Mouse (Mus musculus) ovary, postnatal 36 days (tissue): ENCODE measurements around the gene Nap1l4.

Experiments
- DNase-seq: peaks from one replicate; pipeline ENCODE4 v3.0.0; 2022; ENCODE audit warnings: low spot score, mixed read lengths

The Nap1l4 gene

GRCm38 (mm10) chr7:143476702-143477335 is 72.1 kb downstream of the Nap1l4 start:
- DNase-seq: no peak

DNA sequence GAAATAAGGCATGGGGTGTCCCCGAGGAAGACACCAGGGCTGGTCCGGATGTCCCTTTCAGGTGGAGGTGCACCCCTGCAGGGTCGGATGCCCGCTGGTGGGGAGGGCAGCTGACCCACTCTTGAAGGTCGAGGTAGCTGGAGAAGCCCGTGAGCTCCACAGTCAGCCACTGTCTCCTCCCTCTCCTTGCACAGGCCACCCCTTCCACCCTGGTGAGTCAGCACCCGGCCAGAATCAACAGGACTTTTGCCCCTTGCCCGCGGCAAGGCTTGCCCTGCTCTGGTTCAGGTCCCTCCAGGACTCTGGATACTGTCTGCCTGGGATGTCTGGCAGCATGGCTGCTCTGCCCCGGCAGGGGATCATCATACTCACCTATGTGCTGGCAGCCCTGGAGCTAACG is 73.0 kb downstream of the Nap1l4 start:
- no peak for DNase-seq

- no peak for DNase-seq
These were observed 74.1 kb downstream of the Nap1l4 start for GRCm38 (mm10) chr7:143474811-143475210.

DNA sequence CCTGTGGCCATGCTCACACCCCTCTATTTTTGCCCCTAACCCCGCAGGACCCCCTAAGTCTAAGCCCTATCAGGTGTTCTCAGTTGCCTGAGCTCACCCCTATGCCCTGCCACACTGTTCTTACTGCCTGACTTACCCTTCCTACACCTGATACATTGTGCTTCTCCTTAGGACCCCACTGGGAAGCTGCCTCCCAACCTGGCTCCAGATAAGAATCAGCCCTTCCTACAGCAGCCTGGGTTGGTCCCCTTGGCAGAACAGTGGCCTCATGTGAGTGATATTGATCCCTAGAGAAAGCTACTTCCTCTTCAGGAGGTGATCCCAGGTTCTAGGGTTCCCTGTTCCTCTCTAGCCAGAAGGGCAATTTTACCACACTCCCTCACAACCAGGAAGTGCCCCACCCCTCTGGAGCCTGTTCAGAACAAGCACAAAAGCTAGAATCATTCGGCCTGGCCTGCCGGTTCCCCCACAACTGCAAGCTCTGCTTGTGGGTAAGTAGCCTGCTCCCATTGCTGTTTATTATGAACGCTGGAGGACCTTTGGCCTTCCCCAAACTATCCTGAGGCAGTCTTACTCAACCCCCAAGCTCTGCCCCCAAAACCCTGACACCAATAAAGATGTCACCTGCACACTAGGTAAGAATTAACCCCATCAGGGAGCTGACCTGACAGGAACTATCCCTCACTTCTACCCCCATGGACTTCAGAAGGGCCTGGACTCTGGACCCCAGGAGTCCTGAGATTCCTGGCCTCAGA is 75.4 kb downstream of the Nap1l4 start, which contains the start of gene Slc22a18:
Slc22a18 (plus strand) TSS at position 390 of the 755 bp plus-strand sequence.
- DNase-seq: no peak

GRCm38 (mm10) chr7:143469946-143470345 is 79.0 kb downstream of the Nap1l4 start:
- DNase-seq: peak; percentile 76

- DNase-seq: no peak
These were observed 81.2 kb downstream of the Nap1l4 start for GRCm38 (mm10) chr7:143467714-143468113.

- DNase-seq: peak; percentile 74
These were observed 82.7 kb downstream of the Nap1l4 start for GRCm38 (mm10) chr7:143466099-143466677.

DNA sequence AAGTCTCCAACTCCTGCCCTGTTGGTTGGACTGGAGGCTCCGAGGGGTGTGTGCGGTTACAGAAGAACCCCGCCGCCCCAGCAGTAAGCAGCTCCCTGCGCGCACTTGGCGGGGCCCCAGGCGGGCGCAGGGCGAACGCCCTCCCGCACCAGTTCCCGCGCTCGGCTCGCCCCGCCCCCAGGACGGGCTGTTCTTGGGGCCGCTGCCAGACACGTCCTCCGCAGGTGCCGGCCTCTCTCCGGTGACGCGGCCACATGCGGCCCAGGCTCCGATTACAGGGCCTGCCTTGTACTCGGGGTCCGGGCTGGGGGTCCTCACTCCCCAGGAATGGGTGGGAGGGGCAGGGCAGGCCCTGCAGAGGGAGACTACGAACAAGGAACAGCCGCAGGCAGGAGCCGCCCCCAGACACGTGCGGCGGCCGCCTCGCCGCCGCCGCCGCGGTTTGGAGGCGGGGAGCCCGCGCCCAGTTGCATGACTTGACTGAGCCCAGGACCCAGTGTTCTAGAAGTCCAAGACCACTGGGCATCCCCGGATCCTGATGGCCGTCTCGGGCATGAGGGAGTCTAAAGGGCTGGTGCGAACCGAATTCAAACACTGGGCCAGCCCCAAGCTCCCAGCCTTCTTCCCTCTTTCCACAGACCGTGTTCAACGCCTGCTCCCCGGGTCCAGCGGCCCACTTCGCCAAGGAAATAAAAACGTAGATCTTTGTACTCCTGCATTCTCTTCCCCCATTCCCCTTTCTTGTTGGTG is 83.9 kb downstream of the Nap1l4 start:
- DNase-seq: peak; percentile 65

- DNase-seq: peak; percentile 78
These were observed 85.0 kb downstream of the Nap1l4 start for GRCm38 (mm10) chr7:143463865-143464415.
